In the genomic region with DNA sequence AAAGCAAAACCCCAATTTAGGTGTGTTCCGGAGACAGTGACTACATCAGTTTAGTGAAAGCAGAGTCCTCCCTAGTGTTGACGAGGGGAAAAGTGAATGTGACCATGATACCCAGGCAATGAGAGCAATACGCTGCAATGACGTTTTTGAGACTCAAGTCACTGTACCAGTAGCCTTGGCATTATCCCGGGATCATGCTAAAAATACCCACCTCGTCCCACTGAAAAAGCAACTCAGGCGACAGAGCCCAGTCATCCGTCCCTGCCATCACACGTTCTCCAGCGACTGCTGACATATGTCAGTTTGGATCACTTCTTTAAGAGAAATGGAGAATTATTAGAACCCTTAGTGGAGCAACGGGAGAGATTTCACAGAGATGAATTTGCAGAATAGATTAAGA, we compare ENCODE assay signal across 13 mouse cellular contexts.
"Had no signal": no experiment of that assay in that cellular context is flagged by ENCODE, and none has a peak within 500 bp of the region (broad histone marks: within the 10 kb centered on the region; RNA-seq: fewer than 3 reads in every experiment).

No protein-coding gene starts in this region.

- H3K9me3 ChIP-seq: limb, embryonic 15.5 days; liver, embryonic 13.5 days; midbrain, embryonic 12.5 days; neural tube, embryonic 13.5 days; stomach, embryonic 15.5 days had no signal

- H3K27ac ChIP-seq: limb, embryonic 15.5 days; liver, embryonic 13.5 days; midbrain, embryonic 12.5 days; neural tube, embryonic 13.5 days; stomach, embryonic 15.5 days had no signal

- H3K36me3 ChIP-seq: limb, embryonic 15.5 days; midbrain, embryonic 12.5 days; neural tube, embryonic 13.5 days; stomach, embryonic 15.5 days had no signal

- H3K27me3 ChIP-seq: limb, embryonic 15.5 days; liver, embryonic 13.5 days; midbrain, embryonic 12.5 days; neural tube, embryonic 13.5 days; stomach, embryonic 15.5 days had no signal

- DNase-seq: kidney, postnatal 25 days; liver, embryonic 13.5 days; lung, adult 18-20 months; retina, postnatal 1 day; right cerebral cortex, postnatal 4 days; spleen, adult 18-20 months; thymus, adult 2 months; thymus, postnatal 36 days had no signal

- H3K9ac ChIP-seq: limb, embryonic 15.5 days; liver, embryonic 13.5 days; midbrain, embryonic 12.5 days; neural tube, embryonic 13.5 days; stomach, embryonic 15.5 days had no signal

- H3K4me3 ChIP-seq: limb, embryonic 15.5 days; liver, embryonic 13.5 days; midbrain, embryonic 12.5 days; neural tube, embryonic 13.5 days; stomach, embryonic 15.5 days had no signal

- H3K4me1 ChIP-seq: midbrain, embryonic 12.5 days; neural tube, embryonic 13.5 days had no signal

- ATAC-seq: midbrain, embryonic 16.5 days had no signal

- H3K4me2 ChIP-seq: limb, embryonic 15.5 days; liver, embryonic 13.5 days; midbrain, embryonic 12.5 days; neural tube, embryonic 13.5 days; stomach, embryonic 15.5 days had no signal
